Mouse (Mus musculus) stomach, postnatal 0 days (tissue): Measurements from ENCODE around the gene Xpc. TPM values are rescaled to one million over a fixed set of nuclear protein-coding genes. Genes with fewer than 3 reads are reported as not detected.

Source experiments
- ATAC-seq: fragments of 200-750 bp; cut with Nextera tagmentation; 2 replicates; pipeline ENCODE4 v1.8.0; 2017; ENCODE audit not compliant: low FRiP score, low TSS enrichment
- DNase-seq: peaks from one replicate; pipeline ENCODE4 v3.0.0-alpha.2; 2016; ENCODE audit warnings: low spot score
- H3K27ac ChIP-seq: fragments of 300-500 bp; sonication (generic); replicated peaks from 2 replicates; pipeline ENCODE4 v1.5.1; 2014; ENCODE audit warnings: mild to moderate bottlenecking, control low read depth
- H3K27me3 ChIP-seq: fragments of 300-500 bp; sonication (generic); 2 replicates; pipeline ENCODE4 v1.6.1; 2014; ENCODE audit warnings: low read length; ENCODE audit not compliant: control insufficient read depth, insufficient read depth
- H3K36me3 ChIP-seq: fragments of 300-500 bp; sonication (generic); 2 replicates; pipeline ENCODE4 v1.6.1; 2014; ENCODE audit warnings: low read length, mixed read lengths; ENCODE audit not compliant: control insufficient read depth, insufficient read depth
- H3K4me1 ChIP-seq: fragments of 300-500 bp; sonication (generic); replicated peaks from 2 replicates; pipeline ENCODE4 v1.6.1; 2014; ENCODE audit warnings: antibody characterized with exemption; ENCODE audit not compliant: control insufficient read depth, insufficient read depth
- H3K4me2 ChIP-seq: fragments of 300-500 bp; sonication (generic); replicated peaks from 2 replicates; pipeline ENCODE4 v1.6.1; 2014; ENCODE audit warnings: low read depth, mild to moderate bottlenecking, control low read depth, moderate library complexity
- H3K4me3 ChIP-seq: fragments of 300-500 bp; sonication (generic); 2 replicates; pipeline ENCODE4 v1.5.1; 2014; ENCODE audit warnings: low read depth, low read length, control low read depth
- H3K9ac ChIP-seq: fragments of 300-500 bp; sonication (generic); 2 replicates; pipeline ENCODE4 v1.6.1; 2014; ENCODE audit warnings: mild to moderate bottlenecking, low read length, control low read depth, mixed read lengths
- H3K9me3 ChIP-seq: fragments of 300-500 bp; sonication (generic); 2 replicates; pipeline ENCODE4 v1.6.1; 2016; ENCODE audit warnings: low read length; ENCODE audit not compliant: control insufficient read depth
- CTCF ChIP-seq: IDR thresholded peaks from 2 replicates; pipeline ENCODE4 v1.5.1; 2016; ENCODE audit warnings: antibody characterized with exemption, low read depth, mild to moderate bottlenecking, moderate library complexity
- EP300 ChIP-seq: optimal IDR thresholded peaks from 2 replicates; pipeline ENCODE3; 2016; ENCODE audit warnings: antibody characterized with exemption
- WGBS: fragments of 180-500 bp; shearing (Covaris S2); extraction: QIAGEN DNeasy Blood & Tissue Kit; methylation state at CpG from one replicate; pipeline ENCODE4 v1.1.7; 2014; 5-methylcytosine and 5-hydroxymethylcytosine counted together
- polyA plus RNA-seq: library from polyadenylated mRNA; unstranded; fragments of >200 nt; fragmentation: Nextera tagmentation; extraction: Ambion mirVana; gene quantifications from 2 replicates; pipeline ENCODE4 v1.2.1, GENCODE M21; 2015

Gene Xpc
- polyA plus RNA-seq, 1 experiment from 2014 or later: 9.3 TPM

DNA sequence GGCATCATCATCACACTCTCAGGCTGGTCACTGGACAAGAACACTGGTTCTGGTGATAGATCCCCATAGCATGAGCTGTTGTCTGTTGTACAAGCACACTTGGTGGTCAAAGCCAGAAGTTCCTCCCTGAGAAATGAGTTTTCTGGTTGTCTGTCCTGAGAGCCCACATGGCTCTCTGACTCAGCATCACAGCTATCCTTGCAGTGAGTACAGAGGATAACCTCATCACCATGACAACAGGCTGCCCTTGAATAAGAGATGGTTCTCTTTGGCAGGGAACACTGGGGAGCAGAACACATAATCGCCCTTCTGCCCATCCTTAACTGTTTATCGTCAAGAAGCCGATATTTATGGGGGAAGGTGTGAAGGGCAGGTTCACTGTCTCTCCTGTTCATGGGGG lies 70.4 kb downstream of the Xpc start:
- ATAC-seq (no peak), DNase-seq (no peak)
- H3K36me3 ChIP-seq: no peaks in the 10 kb centered on the region
- TF ChIP-seq EP300 (no peak), CTCF (no peak)
- no peaks in the 10 kb centered on the region for H3K27me3 ChIP-seq
- no peak overlapping the region for H3K27ac ChIP-seq
- H3K9ac ChIP-seq: no peak overlapping the region
- H3K4me3 ChIP-seq: no peak overlapping the region
- WGBS: 80% methylated on average over 3 of the region's 3 CpGs
- no peaks in the 10 kb centered on the region for H3K9me3 ChIP-seq
- no peaks in the 10 kb centered on the region for H3K4me1 ChIP-seq
- H3K4me2 ChIP-seq: no peak overlapping the region

DNA sequence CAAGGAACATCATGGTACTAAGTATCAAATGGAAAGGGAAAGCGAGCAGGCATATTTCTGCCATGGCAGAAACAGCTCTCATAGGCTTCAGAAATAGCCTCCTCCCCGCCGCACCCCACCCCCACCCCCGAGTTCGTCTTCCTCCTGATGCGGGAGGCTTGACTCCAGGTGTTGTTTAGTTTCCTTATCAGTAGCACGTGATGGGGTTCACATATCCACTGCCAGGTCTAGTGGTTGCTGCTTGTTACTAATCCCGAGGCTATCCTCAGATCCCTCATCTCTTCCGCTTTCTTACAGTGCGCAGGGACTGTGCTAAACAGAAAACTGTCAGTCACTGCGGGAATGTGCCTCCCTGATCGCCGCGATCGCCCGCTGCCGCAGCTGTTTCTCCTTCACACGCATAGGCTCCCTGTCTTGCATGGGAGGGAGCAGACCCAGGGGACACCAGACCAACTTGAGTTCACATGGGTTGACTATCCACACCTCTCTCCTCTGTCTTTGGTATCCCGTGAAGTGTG lies 74.5 kb downstream of the Xpc start:
- Histone ChIP-seq H3K9me3 (no peaks in the 10 kb centered on the region), H3K4me2 (peak overlapping the region; percentile 94), H3K9ac (peak overlapping the region; percentile 74), H3K4me3 (peak overlapping the region; percentile 63), H3K36me3 (no peaks in the 10 kb centered on the region), H3K4me1 (no peaks in the 10 kb centered on the region), H3K27me3 (no peaks in the 10 kb centered on the region), H3K27ac (peak overlapping the region; percentile 69)
- peak; percentile 60 for DNase-seq
- TF ChIP-seq CTCF (no peak), EP300 (no peak)
- 2% methylated on average over 19 of the region's 19 CpGs for WGBS
- peak; percentile 75 for ATAC-seq

- Histone ChIP-seq H3K9ac (peak overlapping the region; percentile 74), H3K36me3 (no peaks in the 10 kb centered on the region), H3K27me3 (no peaks in the 10 kb centered on the region), H3K9me3 (no peaks in the 10 kb centered on the region), H3K4me3 (peak overlapping the region; percentile 63), H3K4me1 (no peaks in the 10 kb centered on the region), H3K27ac (peak overlapping the region; percentile 69), H3K4me2 (peak overlapping the region; percentile 94)
- 2% methylated on average over 30 of the region's 30 CpGs for WGBS
- ATAC-seq (peak; percentile 96), DNase-seq (peak; percentile 95)
- no peak for TF ChIP-seq EP300
- no peak for TF ChIP-seq CTCF
Observed at GRCm38 (mm10) chr6:91440474-91441144, 75.1 kb downstream of the Xpc start.

Other genes starting within 250 kb of the Xpc start
- gene Wnt7a, start 104.5 kb downstream of the Xpc start, polyA plus RNA-seq: not detected in 2 replicates
- 14.7 TPM in 2 replicates for gene Chchd4, start 42.3 kb downstream of the Xpc start, polyA plus RNA-seq
- gene Tmem43, start 42.2 kb downstream of the Xpc start, polyA plus RNA-seq: 72.0 and 72.6 TPM in 2 replicates
- 107 and 121 TPM in 2 replicates for gene Lsm3, start within 50 bp of the Xpc start, polyA plus RNA-seq
- gene Slc6a6, start 168.2 kb upstream of the Xpc start, polyA plus RNA-seq: 55.3 and 66.5 TPM in 2 replicates